Mouse (Mus musculus): ENCODE results near the gene Chrnb1. TPM values are rescaled to one million over a fixed set of nuclear protein-coding genes. Genes with fewer than 3 reads are reported as not detected.

Chrnb1 gene
- polyA plus RNA-seq, 1 experiment from 2014 or later = 4.5 TPM

DNA sequence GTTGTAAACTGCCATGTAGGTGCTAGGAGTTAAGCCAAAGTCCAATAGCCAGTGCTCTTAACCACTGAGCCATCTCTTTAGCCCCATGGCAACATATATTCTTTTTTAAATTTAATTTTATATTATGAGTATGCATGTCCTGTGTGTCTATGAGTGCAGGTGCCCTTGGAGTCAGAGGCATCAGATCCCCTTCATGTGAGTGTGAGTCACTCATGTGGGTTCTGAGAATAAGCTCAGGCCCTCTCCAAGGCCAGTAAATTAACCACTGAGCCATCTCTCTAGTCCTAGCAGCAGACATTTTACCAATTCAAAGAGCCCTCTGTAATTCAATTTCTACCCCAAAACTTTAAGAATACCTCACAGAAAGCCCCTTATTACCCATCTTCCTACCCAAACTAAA lies 43.1 kb downstream of the Chrnb1 start:
- Histone ChIP-seq H3K4me2 (no peak overlapping the region), H3K9ac (ENCODE audit: low read depth, low read length) (no peak overlapping the region), H3K27me3 (ENCODE audit: control insufficient read depth, insufficient read depth, low read length) (no peaks in the 10 kb centered on the region), H3K27ac (ENCODE audit: low read depth, low read length) (no peak overlapping the region), H3K9me3 (replicated peaks; ENCODE audit: control insufficient read depth, low read length) (no peaks in the 10 kb centered on the region), H3K4me1 (ENCODE audit: control insufficient read depth, insufficient read depth, low read length) (peaks cover 37% of the 10 kb centered on the region), H3K4me3 (ENCODE audit: low read depth, low read length) (no peak overlapping the region), H3K36me3 (ENCODE audit: control insufficient read depth, insufficient read depth, low read length) (no peaks in the 10 kb centered on the region)
- ATAC-seq (replicated peaks; ENCODE audit: insufficient number of reproducible peaks, low FRiP score, low TSS enrichment) = no peak

DNA sequence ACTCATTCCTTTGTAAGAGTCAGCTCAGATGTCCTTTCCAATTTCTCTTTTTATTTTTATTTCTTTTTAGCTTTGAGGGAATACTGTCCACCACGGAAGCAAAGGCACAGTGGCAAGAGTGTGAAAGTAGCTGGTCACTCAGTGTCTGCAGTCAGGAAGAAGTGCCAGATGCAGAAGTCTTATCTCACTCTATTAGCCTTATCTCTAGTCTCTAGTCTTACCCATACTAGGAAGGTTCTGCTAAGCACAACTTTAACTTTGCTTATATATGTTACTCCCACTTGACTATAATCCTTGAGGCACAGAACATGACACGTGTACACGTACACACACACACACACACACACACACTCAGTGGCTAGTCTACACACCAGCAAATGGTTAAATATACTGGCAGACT lies 44.1 kb downstream of the Chrnb1 start:
- H3K4me2 ChIP-seq = peak overlapping the region; percentile 23
- ATAC-seq (replicated peaks; ENCODE audit: insufficient number of reproducible peaks, low FRiP score, low TSS enrichment) = no peak
- no peaks in the 10 kb centered on the region for H3K27me3 ChIP-seq (ENCODE audit: control insufficient read depth, insufficient read depth, low read length)
- peaks cover 2% of the 10 kb centered on the region; the same call in 1 of the 2 replicates for H3K36me3 ChIP-seq (ENCODE audit: control insufficient read depth, insufficient read depth, low read length)
- peaks cover 30% of the 10 kb centered on the region for H3K4me1 ChIP-seq (ENCODE audit: control insufficient read depth, insufficient read depth, low read length)
- H3K4me3 ChIP-seq (ENCODE audit: low read depth, low read length) = no peak overlapping the region
- peak overlapping the region; percentile 0; the same call in 1 of the 2 replicates for H3K27ac ChIP-seq (ENCODE audit: low read depth, low read length)
- H3K9ac ChIP-seq (ENCODE audit: low read depth, low read length) = no peak overlapping the region
- H3K9me3 ChIP-seq (replicated peaks; ENCODE audit: control insufficient read depth, low read length) = no peaks in the 10 kb centered on the region
- 31% methylated on average over 3 of the region's 3 CpGs for WGBS (ENCODE audit: insufficient replicate concordance)

Other genes starting within 250 kb of the Chrnb1 start
- 0.20 and 1.3 TPM in 2 replicates for gene Dnah2, start 246.8 kb downstream of the Chrnb1 start, polyA plus RNA-seq (2014; fragmentation: Nextera tagmentation; extraction: Ambion mirVana)
- gene Efnb3, start 235.7 kb downstream of the Chrnb1 start, polyA plus RNA-seq (2014; fragmentation: Nextera tagmentation; extraction: Ambion mirVana) = 15.2 and 19.0 TPM in 2 replicates
- gene Wrap53, start 215.7 kb downstream of the Chrnb1 start, polyA plus RNA-seq (2014; fragmentation: Nextera tagmentation; extraction: Ambion mirVana) = 20.3 and 22.9 TPM in 2 replicates
- 103 and 107 TPM in 2 replicates for gene Trp53, start 215.6 kb downstream of the Chrnb1 start, polyA plus RNA-seq (2014; fragmentation: Nextera tagmentation; extraction: Ambion mirVana)
- gene Atp1b2, start 190.0 kb downstream of the Chrnb1 start, polyA plus RNA-seq (2014; fragmentation: Nextera tagmentation; extraction: Ambion mirVana) = 31.0 and 36.2 TPM in 2 replicates
- 1.5 TPM in 1 of 2 replicates, not detected in the other for gene Shbg, start 178.0 kb downstream of the Chrnb1 start, polyA plus RNA-seq (2014; fragmentation: Nextera tagmentation; extraction: Ambion mirVana)
- gene Sat2, start 173.9 kb downstream of the Chrnb1 start, polyA plus RNA-seq (2014; fragmentation: Nextera tagmentation; extraction: Ambion mirVana) = 15.2 and 16.4 TPM in 2 replicates
- gene Fxr2, start 163.0 kb downstream of the Chrnb1 start, polyA plus RNA-seq (2014; fragmentation: Nextera tagmentation; extraction: Ambion mirVana) = 21.1 and 29.0 TPM in 2 replicates
- not detected in 2 replicates for gene Sox15, start 140.6 kb downstream of the Chrnb1 start, polyA plus RNA-seq (2014; fragmentation: Nextera tagmentation; extraction: Ambion mirVana)
- gene Mpdu1, start 133.3 kb downstream of the Chrnb1 start, polyA plus RNA-seq (2014; fragmentation: Nextera tagmentation; extraction: Ambion mirVana) = 16.5 and 35.1 TPM in 2 replicates
- gene Cd68, start 129.8 kb downstream of the Chrnb1 start, polyA plus RNA-seq (2014; fragmentation: Nextera tagmentation; extraction: Ambion mirVana) = 4.2 and 4.7 TPM in 2 replicates
- 530 and 592 TPM in 2 replicates for gene Eif4a1, start 123.5 kb downstream of the Chrnb1 start, polyA plus RNA-seq (2014; fragmentation: Nextera tagmentation; extraction: Ambion mirVana)
- gene Senp3, start 113.9 kb downstream of the Chrnb1 start, polyA plus RNA-seq (2014; fragmentation: Nextera tagmentation; extraction: Ambion mirVana) = 70.2 and 81.4 TPM in 2 replicates
- 0.24 TPM in 1 of 2 replicates, not detected in the other for gene Tnfsf13, start 110.2 kb downstream of the Chrnb1 start, polyA plus RNA-seq (2014; fragmentation: Nextera tagmentation; extraction: Ambion mirVana)
- gene Tnfsf12, start 100.1 kb downstream of the Chrnb1 start, polyA plus RNA-seq (2014; fragmentation: Nextera tagmentation; extraction: Ambion mirVana) = 4.4 TPM in 2 replicates
- gene Tnfsfm13, start 99.8 kb downstream of the Chrnb1 start, polyA plus RNA-seq (2014; fragmentation: Nextera tagmentation; extraction: Ambion mirVana) = 3.0 and 4.2 TPM in 2 replicates
- gene Polr2a, start 37.3 kb downstream of the Chrnb1 start, polyA plus RNA-seq (2014; fragmentation: Nextera tagmentation; extraction: Ambion mirVana) = 29.0 and 36.7 TPM in 2 replicates
- gene Slc35g3, start 34.0 kb downstream of the Chrnb1 start, polyA plus RNA-seq (2014; fragmentation: Nextera tagmentation; extraction: Ambion mirVana) = 0.10 TPM in 1 of 2 replicates, not detected in the other
- 2.1 and 3.1 TPM in 2 replicates for gene Zbtb4, start 30.0 kb downstream of the Chrnb1 start, polyA plus RNA-seq (2014; fragmentation: Nextera tagmentation; extraction: Ambion mirVana)
- gene Fgf11, start 5.9 kb upstream of the Chrnb1 start, polyA plus RNA-seq (2014; fragmentation: Nextera tagmentation; extraction: Ambion mirVana) = 1.5 and 2.5 TPM in 2 replicates
- 1.1 and 1.5 TPM in 2 replicates for gene Tmem102, start 9.7 kb upstream of the Chrnb1 start, polyA plus RNA-seq (2014; fragmentation: Nextera tagmentation; extraction: Ambion mirVana)
- not detected in 2 replicates for gene Gm39566, start 19.4 kb upstream of the Chrnb1 start, polyA plus RNA-seq (2014; fragmentation: Nextera tagmentation; extraction: Ambion mirVana)
- not detected in 2 replicates for gene Spem2, start 22.5 kb upstream of the Chrnb1 start, polyA plus RNA-seq (2014; fragmentation: Nextera tagmentation; extraction: Ambion mirVana)
- gene Spem1, start 26.2 kb upstream of the Chrnb1 start, polyA plus RNA-seq (2014; fragmentation: Nextera tagmentation; extraction: Ambion mirVana) = not detected in 2 replicates
- gene Nlgn2, start 41.8 kb upstream of the Chrnb1 start, polyA plus RNA-seq (2014; fragmentation: Nextera tagmentation; extraction: Ambion mirVana) = 3.1 and 3.3 TPM in 2 replicates
- 321 and 331 TPM in 2 replicates for gene Tmem256, start 42.6 kb upstream of the Chrnb1 start, polyA plus RNA-seq (2014; fragmentation: Nextera tagmentation; extraction: Ambion mirVana)
- 65.9 and 75.2 TPM in 2 replicates for gene Plscr3, start 50.4 kb upstream of the Chrnb1 start, polyA plus RNA-seq (2014; fragmentation: Nextera tagmentation; extraction: Ambion mirVana)
- 0.23 and 0.39 TPM in 2 replicates for gene Tnk1, start 62.8 kb upstream of the Chrnb1 start, polyA plus RNA-seq (2014; fragmentation: Nextera tagmentation; extraction: Ambion mirVana)
- not detected in 2 replicates for gene Tmem95, start 82.1 kb upstream of the Chrnb1 start, polyA plus RNA-seq (2014; fragmentation: Nextera tagmentation; extraction: Ambion mirVana)
- gene Kctd11, start 85.5 kb upstream of the Chrnb1 start, polyA plus RNA-seq (2014; fragmentation: Nextera tagmentation; extraction: Ambion mirVana) = 3.3 and 3.8 TPM in 2 replicates
- 7.2 and 8.1 TPM in 2 replicates for gene Acap1, start 99.6 kb upstream of the Chrnb1 start, polyA plus RNA-seq (2014; fragmentation: Nextera tagmentation; extraction: Ambion mirVana)
- 5.3 and 5.8 TPM in 2 replicates for gene 2810408A11Rik, start 105.0 kb upstream of the Chrnb1 start, polyA plus RNA-seq (2014; fragmentation: Nextera tagmentation; extraction: Ambion mirVana)
- 9.3 and 10.8 TPM in 2 replicates for gene Neurl4, start 105.1 kb upstream of the Chrnb1 start, polyA plus RNA-seq (2014; fragmentation: Nextera tagmentation; extraction: Ambion mirVana)
- gene Gps2, start 117.9 kb upstream of the Chrnb1 start, polyA plus RNA-seq (2014; fragmentation: Nextera tagmentation; extraction: Ambion mirVana) = 53.2 and 62.2 TPM in 2 replicates
- 1,428 and 1,516 TPM in 2 replicates for gene Eif5a, start 126.0 kb upstream of the Chrnb1 start, polyA plus RNA-seq (2014; fragmentation: Nextera tagmentation; extraction: Ambion mirVana)
- 1.5 and 4.3 TPM in 2 replicates for gene Ybx2, start 139.9 kb upstream of the Chrnb1 start, polyA plus RNA-seq (2014; fragmentation: Nextera tagmentation; extraction: Ambion mirVana)
- gene Slc2a4, start 152.2 kb upstream of the Chrnb1 start, polyA plus RNA-seq (2014; fragmentation: Nextera tagmentation; extraction: Ambion mirVana) = 22.0 and 22.8 TPM in 2 replicates
- gene Cldn7, start 168.8 kb upstream of the Chrnb1 start, polyA plus RNA-seq (2014; fragmentation: Nextera tagmentation; extraction: Ambion mirVana) = 2.4 and 3.0 TPM in 2 replicates
- 20.3 and 22.2 TPM in 2 replicates for gene Ctdnep1, start 185.2 kb upstream of the Chrnb1 start, polyA plus RNA-seq (2014; fragmentation: Nextera tagmentation; extraction: Ambion mirVana)
- gene Elp5, start 186.6 kb upstream of the Chrnb1 start, polyA plus RNA-seq (2014; fragmentation: Nextera tagmentation; extraction: Ambion mirVana) = 120 and 130 TPM in 2 replicates
- gene Gabarap, start 195.2 kb upstream of the Chrnb1 start, polyA plus RNA-seq (2014; fragmentation: Nextera tagmentation; extraction: Ambion mirVana) = 481 and 489 TPM in 2 replicates
- gene Phf23, start 199.8 kb upstream of the Chrnb1 start, polyA plus RNA-seq (2014; fragmentation: Nextera tagmentation; extraction: Ambion mirVana) = 27.3 and 29.9 TPM in 2 replicates
- gene Dvl2, start 204.7 kb upstream of the Chrnb1 start, polyA plus RNA-seq (2014; fragmentation: Nextera tagmentation; extraction: Ambion mirVana) = 18.6 and 18.9 TPM in 2 replicates
- 94.1 and 111 TPM in 2 replicates for gene Acadvl, start 219.5 kb upstream of the Chrnb1 start, polyA plus RNA-seq (2014; fragmentation: Nextera tagmentation; extraction: Ambion mirVana)
- gene Dlg4, start 221.0 kb upstream of the Chrnb1 start, polyA plus RNA-seq (2014; fragmentation: Nextera tagmentation; extraction: Ambion mirVana) = 10.2 and 10.4 TPM in 2 replicates

Data from heart, embryonic 11.5 days (tissue).